Mouse (Mus musculus): Measurements from ENCODE around the gene Med20. TPM values are rescaled to one million over a fixed set of nuclear protein-coding genes. Genes with fewer than 3 reads are reported as not detected.
"Not testable (repeated sequence)": the region's sequence is repeated elsewhere in the genome, so short reads cannot be mapped to it uniquely, and the experiment has no call there.

Gene Med20
- polyA plus RNA-seq, 1 experiment from 2014 or later = 34.9 TPM

- Histone ChIP-seq H3K4me2 (ENCODE audit: low read depth, low read length) (no peak overlapping the region), H3K9ac (ENCODE audit: low read length) (no peak overlapping the region), H3K27me3 (ENCODE audit: control insufficient read depth, insufficient read depth, low read length) (no peaks in the 10 kb centered on the region), H3K4me1 (ENCODE audit: control insufficient read depth, insufficient read depth, low read length) (peaks cover 3% of the 10 kb centered on the region), H3K27ac (ENCODE audit: low read length) (no peak overlapping the region), H3K4me3 (ENCODE audit: low read length) (no peak overlapping the region), H3K36me3 (ENCODE audit: control insufficient read depth, insufficient read depth) (peaks cover 32% of the 10 kb centered on the region), H3K9me3 (replicated peaks; ENCODE audit: control insufficient read depth, low read length) (no peaks in the 10 kb centered on the region)
- no peak for ATAC-seq (replicated peaks; ENCODE audit: extremely low read depth, insufficient read depth, low FRiP score)
- WGBS = 89% methylated on average over 9 of the region's 9 CpGs
These were observed 6.4 kb downstream of the Med20 start for GRCm38 (mm10) chr17:47617605-47618307.

GRCm38 (mm10) chr17:47618556-47619311 lies 7.4 kb downstream of the Med20 start:
- H3K36me3 ChIP-seq (ENCODE audit: control insufficient read depth, insufficient read depth) = peaks cover 35% of the 10 kb centered on the region
- no peaks in the 10 kb centered on the region for H3K27me3 ChIP-seq (ENCODE audit: control insufficient read depth, insufficient read depth, low read length)
- no peaks in the 10 kb centered on the region for H3K4me1 ChIP-seq (ENCODE audit: control insufficient read depth, insufficient read depth, low read length)
- no peak overlapping the region for H3K9ac ChIP-seq (ENCODE audit: low read length)
- WGBS = 86% methylated on average over 13 of the region's 13 CpGs
- H3K27ac ChIP-seq (ENCODE audit: low read length) = no peak overlapping the region
- H3K4me2 ChIP-seq (ENCODE audit: low read depth, low read length) = no peak overlapping the region
- H3K4me3 ChIP-seq (ENCODE audit: low read length) = no peak overlapping the region
- no peaks in the 10 kb centered on the region for H3K9me3 ChIP-seq (replicated peaks; ENCODE audit: control insufficient read depth, low read length)
- ATAC-seq (replicated peaks; ENCODE audit: extremely low read depth, insufficient read depth, low FRiP score) = no peak

GRCm38 (mm10) chr17:47622912-47623554 lies 11.7 kb downstream of the Med20 start:
- H3K36me3 ChIP-seq (ENCODE audit: control insufficient read depth, insufficient read depth) = peaks cover 29% of the 10 kb centered on the region
- no peaks in the 10 kb centered on the region for H3K9me3 ChIP-seq (replicated peaks; ENCODE audit: control insufficient read depth, low read length)
- ATAC-seq (replicated peaks; ENCODE audit: extremely low read depth, insufficient read depth, low FRiP score) = no peak
- H3K9ac ChIP-seq (ENCODE audit: low read length) = no peak overlapping the region
- H3K27ac ChIP-seq (ENCODE audit: low read length) = no peak overlapping the region
- H3K27me3 ChIP-seq (ENCODE audit: control insufficient read depth, insufficient read depth, low read length) = no peaks in the 10 kb centered on the region
- WGBS = 93% methylated on average over 14 of the region's 14 CpGs
- H3K4me1 ChIP-seq (ENCODE audit: control insufficient read depth, insufficient read depth, low read length) = peaks cover 1% of the 10 kb centered on the region; the same call in 1 of the 2 replicates
- no peak overlapping the region for H3K4me3 ChIP-seq (ENCODE audit: low read length)
- H3K4me2 ChIP-seq (ENCODE audit: low read depth, low read length) = no peak overlapping the region

- WGBS = 90% methylated on average over 5 of the region's 5 CpGs
- H3K27me3 ChIP-seq (ENCODE audit: control insufficient read depth, insufficient read depth, low read length); H3K4me1 ChIP-seq (ENCODE audit: control insufficient read depth, insufficient read depth, low read length); H3K9me3 ChIP-seq (replicated peaks; ENCODE audit: control insufficient read depth, low read length); H3K9ac ChIP-seq (ENCODE audit: low read length); H3K4me3 ChIP-seq (ENCODE audit: low read length); H3K4me2 ChIP-seq (ENCODE audit: low read depth, low read length); ATAC-seq (replicated peaks; ENCODE audit: extremely low read depth, insufficient read depth, low FRiP score); H3K27ac ChIP-seq (ENCODE audit: low read length): not testable (repeated sequence)
- peaks cover 28% of the 10 kb centered on the region for H3K36me3 ChIP-seq (ENCODE audit: control insufficient read depth, insufficient read depth)
These were observed 13.2 kb downstream of the Med20 start for GRCm38 (mm10) chr17:47624572-47624971.

- H3K4me3 ChIP-seq (ENCODE audit: low read length) = no peak overlapping the region
- 96% methylated on average over 2 of the region's 2 CpGs for WGBS
- H3K27ac ChIP-seq (ENCODE audit: low read length) = no peak overlapping the region
- no peaks in the 10 kb centered on the region for H3K27me3 ChIP-seq (ENCODE audit: control insufficient read depth, insufficient read depth, low read length)
- no peak overlapping the region for H3K4me2 ChIP-seq (ENCODE audit: low read depth, low read length)
- H3K4me1 ChIP-seq (ENCODE audit: control insufficient read depth, insufficient read depth, low read length) = peaks cover 8% of the 10 kb centered on the region
- H3K9ac ChIP-seq (ENCODE audit: low read length) = no peak overlapping the region
- no peak for ATAC-seq (replicated peaks; ENCODE audit: extremely low read depth, insufficient read depth, low FRiP score)
- peaks cover 28% of the 10 kb centered on the region for H3K36me3 ChIP-seq (ENCODE audit: control insufficient read depth, insufficient read depth)
- no peaks in the 10 kb centered on the region for H3K9me3 ChIP-seq (replicated peaks; ENCODE audit: control insufficient read depth, low read length)
These were observed 13.7 kb downstream of the Med20 start for GRCm38 (mm10) chr17:47625088-47625487.

GRCm38 (mm10) chr17:47626031-47626430 lies 14.6 kb downstream of the Med20 start:
- Histone ChIP-seq H3K9ac (ENCODE audit: low read length) (no peak overlapping the region), H3K27ac (ENCODE audit: low read length) (no peak overlapping the region), H3K4me2 (ENCODE audit: low read depth, low read length) (no peak overlapping the region), H3K4me3 (ENCODE audit: low read length) (no peak overlapping the region), H3K9me3 (replicated peaks; ENCODE audit: control insufficient read depth, low read length) (no peaks in the 10 kb centered on the region), H3K27me3 (ENCODE audit: control insufficient read depth, insufficient read depth, low read length) (no peaks in the 10 kb centered on the region), H3K36me3 (ENCODE audit: control insufficient read depth, insufficient read depth) (peaks cover 27% of the 10 kb centered on the region), H3K4me1 (ENCODE audit: control insufficient read depth, insufficient read depth, low read length) (peaks cover 15% of the 10 kb centered on the region)
- no peak for ATAC-seq (replicated peaks; ENCODE audit: extremely low read depth, insufficient read depth, low FRiP score)
- 89% methylated on average over 5 of the region's 5 CpGs for WGBS

GRCm38 (mm10) chr17:47627791-47628190 lies 16.4 kb downstream of the Med20 start:
- Histone ChIP-seq H3K36me3 (ENCODE audit: control insufficient read depth, insufficient read depth) (peaks cover 21% of the 10 kb centered on the region), H3K4me1 (ENCODE audit: control insufficient read depth, insufficient read depth, low read length) (peaks cover 15% of the 10 kb centered on the region), H3K9ac (ENCODE audit: low read length) (no peak overlapping the region), H3K9me3 (replicated peaks; ENCODE audit: control insufficient read depth, low read length) (no peaks in the 10 kb centered on the region), H3K27me3 (ENCODE audit: control insufficient read depth, insufficient read depth, low read length) (no peaks in the 10 kb centered on the region), H3K27ac (ENCODE audit: low read length) (no peak overlapping the region), H3K4me3 (ENCODE audit: low read length) (no peak overlapping the region), H3K4me2 (ENCODE audit: low read depth, low read length) (no peak overlapping the region; the same call in 1 of the 2 replicates)
- ATAC-seq (replicated peaks; ENCODE audit: extremely low read depth, insufficient read depth, low FRiP score) = no peak
- WGBS = 64% methylated on average over 2 of the region's 2 CpGs

GRCm38 (mm10) chr17:47628851-47629676 lies 17.7 kb downstream of the Med20 start:
- H3K27ac ChIP-seq (ENCODE audit: low read length) = peak overlapping the region; percentile 90
- peaks cover 15% of the 10 kb centered on the region for H3K4me1 ChIP-seq (ENCODE audit: control insufficient read depth, insufficient read depth, low read length)
- WGBS = under 1% methylated on average over 56 of the region's 63 CpGs
- H3K9ac ChIP-seq (ENCODE audit: low read length) = peak overlapping the region; percentile 82
- peak overlapping the region; percentile 84 for H3K4me3 ChIP-seq (ENCODE audit: low read length)
- H3K27me3 ChIP-seq (ENCODE audit: control insufficient read depth, insufficient read depth, low read length) = no peaks in the 10 kb centered on the region
- no peaks in the 10 kb centered on the region for H3K9me3 ChIP-seq (replicated peaks; ENCODE audit: control insufficient read depth, low read length)
- peaks cover 8% of the 10 kb centered on the region for H3K36me3 ChIP-seq (ENCODE audit: control insufficient read depth, insufficient read depth)
- ATAC-seq (replicated peaks; ENCODE audit: extremely low read depth, insufficient read depth, low FRiP score) = peak; percentile 95
- H3K4me2 ChIP-seq (ENCODE audit: low read depth, low read length) = peak overlapping the region; percentile 100
